Mouse (Mus musculus): ENCODE measurements around the gene Slc5a6.

Gene Slc5a6

GRCm38 (mm10) chr5:31048763-31049641, at the start of gene Slc5a6:
Slc5a6 (minus strand) TSS chr5:31048924.
- DNase-seq (ENCODE audit: low spot score) = peak; percentile 24

GRCm38 (mm10) chr5:31095711-31096480, 47.2 kb upstream of the Slc5a6 start:
- no peak for DNase-seq (ENCODE audit: low spot score)

- no peak for DNase-seq (ENCODE audit: low spot score)
Observed at GRCm38 (mm10) chr5:31094799-31095691, 46.3 kb upstream of the Slc5a6 start.

- no peak for DNase-seq (ENCODE audit: low spot score)
Observed at GRCm38 (mm10) chr5:31094100-31094798, 45.5 kb upstream of the Slc5a6 start.

GRCm38 (mm10) chr5:31093151-31094041, 44.7 kb upstream of the Slc5a6 start:
- DNase-seq (ENCODE audit: low spot score) = no peak

GRCm38 (mm10) chr5:31092231-31092975, 43.7 kb upstream of the Slc5a6 start:
- no peak for DNase-seq (ENCODE audit: low spot score)

- no peak for DNase-seq (ENCODE audit: low spot score)
Observed at GRCm38 (mm10) chr5:31087131-31087530, 38.4 kb upstream of the Slc5a6 start.

GRCm38 (mm10) chr5:31086606-31087005, 37.9 kb upstream of the Slc5a6 start:
- DNase-seq (ENCODE audit: low spot score) = no peak

- no peak for DNase-seq (ENCODE audit: low spot score)
Observed at GRCm38 (mm10) chr5:31083949-31084348, 35.2 kb upstream of the Slc5a6 start.

GRCm38 (mm10) chr5:31082935-31083625, 34.4 kb upstream of the Slc5a6 start:
- no peak for DNase-seq (ENCODE audit: low spot score)

- peak; percentile 41 for DNase-seq (ENCODE audit: low spot score)
Observed at GRCm38 (mm10) chr5:31082355-31082754, 33.6 kb upstream of the Slc5a6 start.

GRCm38 (mm10) chr5:31081386-31081785, 32.7 kb upstream of the Slc5a6 start:
- DNase-seq (ENCODE audit: low spot score) = no peak

GRCm38 (mm10) chr5:31080795-31081164, 32.1 kb upstream of the Slc5a6 start:
- DNase-seq (ENCODE audit: low spot score) = no peak

GRCm38 (mm10) chr5:31080059-31080794, 31.5 kb upstream of the Slc5a6 start:
- no peak for DNase-seq (ENCODE audit: low spot score)

GRCm38 (mm10) chr5:31076346-31076745, 27.6 kb upstream of the Slc5a6 start:
- no peak for DNase-seq (ENCODE audit: low spot score)

GRCm38 (mm10) chr5:31073176-31073575, 24.5 kb upstream of the Slc5a6 start:
- no peak for DNase-seq (ENCODE audit: low spot score)

GRCm38 (mm10) chr5:31071821-31072220, 23.1 kb upstream of the Slc5a6 start:
- no peak for DNase-seq (ENCODE audit: low spot score)

- DNase-seq (ENCODE audit: low spot score) = no peak
Observed at GRCm38 (mm10) chr5:31071059-31071458, 22.3 kb upstream of the Slc5a6 start.
